Mouse (Mus musculus): ENCODE results near the gene Galns. TPM values are rescaled to one million over a fixed set of nuclear protein-coding genes. Genes with fewer than 3 reads are reported as not detected.
A peak's percentile ranks its signal among the peaks of the same experiment; 100 is the strongest.
"Not testable (repeated sequence)": the region's sequence is repeated elsewhere in the genome, so short reads cannot be mapped to it uniquely, and the experiment has no call there.

The Galns gene
- polyA plus RNA-seq, 1 experiment from 2014 or later: 4.6 TPM

- no peak overlapping the region for H3K9ac ChIP-seq (replicated peaks; ENCODE audit: low read depth, low read length)
- no peak overlapping the region for H3K27ac ChIP-seq (ENCODE audit: low read length)
- peaks cover 14% of the 10 kb centered on the region for H3K36me3 ChIP-seq (ENCODE audit: control insufficient read depth, insufficient read depth)
- WGBS: 65% methylated on average over 9 of the region's 9 CpGs
- ATAC-seq: no peak
- H3K4me1 ChIP-seq (replicated peaks; ENCODE audit: control insufficient read depth, insufficient read depth, low read length): peaks cover 20% of the 10 kb centered on the region
- no peaks in the 10 kb centered on the region for H3K27me3 ChIP-seq (replicated peaks; ENCODE audit: control insufficient read depth, insufficient read depth, low read length)
- no peaks in the 10 kb centered on the region for H3K9me3 ChIP-seq (ENCODE audit: control insufficient read depth, low read length)
- no peak overlapping the region for H3K4me3 ChIP-seq (replicated peaks; ENCODE audit: low read length)
- H3K4me2 ChIP-seq (ENCODE audit: low read length): no peak overlapping the region
These were observed 25.5 kb upstream of the Galns start for GRCm38 (mm10) chr8:122636803-122637175.

DNA sequence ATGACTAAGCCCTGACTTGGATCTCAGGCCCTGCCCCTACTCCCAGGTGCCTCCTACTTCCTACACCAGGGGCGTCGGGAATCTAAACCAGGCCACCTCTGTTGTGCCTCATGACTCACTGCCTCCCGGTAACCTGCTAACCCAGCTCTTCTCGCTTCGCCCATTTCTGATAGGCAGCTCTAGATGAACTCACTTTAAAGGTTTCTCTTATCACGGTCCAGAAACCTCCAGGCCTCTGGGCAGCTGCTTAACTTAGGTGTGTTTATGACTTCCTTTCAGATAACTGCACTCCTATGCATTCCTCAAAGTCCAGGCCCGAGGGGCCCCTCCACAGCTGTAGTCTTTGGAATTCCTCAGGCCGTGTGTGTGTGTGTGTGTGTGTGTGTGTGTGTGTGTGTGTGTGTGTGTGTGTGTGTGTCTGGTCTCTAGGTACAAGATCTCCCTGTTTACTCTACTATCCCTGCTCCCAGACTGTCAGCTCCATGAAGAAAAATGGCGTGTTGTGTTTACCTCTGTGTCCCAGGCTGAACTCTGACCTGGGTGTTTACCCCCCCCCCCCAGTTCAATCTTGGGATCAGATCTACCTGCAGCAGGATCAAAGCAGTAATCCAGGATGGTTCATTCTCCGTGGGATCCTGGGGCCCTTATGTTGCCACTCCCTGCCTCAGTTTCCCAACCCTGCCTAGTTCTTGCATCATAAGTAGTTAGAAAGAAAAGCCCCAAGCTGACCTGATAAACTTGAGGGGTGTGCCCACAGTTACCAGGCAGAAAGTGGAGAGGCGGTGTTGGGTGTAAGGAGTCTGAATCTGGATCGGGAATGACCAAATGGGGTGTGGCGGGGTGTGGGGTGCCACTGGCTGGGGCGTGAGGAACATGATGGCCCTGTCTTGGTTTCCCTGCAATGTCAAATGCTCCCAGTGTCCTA, 24.9 kb upstream of the Galns start:
- H3K4me2 ChIP-seq (ENCODE audit: low read length): no peak overlapping the region
- no peak overlapping the region for H3K9ac ChIP-seq (replicated peaks; ENCODE audit: low read depth, low read length)
- no peak overlapping the region for H3K4me3 ChIP-seq (replicated peaks; ENCODE audit: low read length)
- peaks cover 14% of the 10 kb centered on the region for H3K36me3 ChIP-seq (ENCODE audit: control insufficient read depth, insufficient read depth)
- H3K9me3 ChIP-seq (ENCODE audit: control insufficient read depth, low read length): no peaks in the 10 kb centered on the region
- peaks cover 16% of the 10 kb centered on the region for H3K4me1 ChIP-seq (replicated peaks; ENCODE audit: control insufficient read depth, insufficient read depth, low read length)
- no peaks in the 10 kb centered on the region for H3K27me3 ChIP-seq (replicated peaks; ENCODE audit: control insufficient read depth, insufficient read depth, low read length)
- ATAC-seq: no peak
- no peak overlapping the region for H3K27ac ChIP-seq (ENCODE audit: low read length)
- WGBS: 84% methylated on average over 14 of the region's 14 CpGs

DNA sequence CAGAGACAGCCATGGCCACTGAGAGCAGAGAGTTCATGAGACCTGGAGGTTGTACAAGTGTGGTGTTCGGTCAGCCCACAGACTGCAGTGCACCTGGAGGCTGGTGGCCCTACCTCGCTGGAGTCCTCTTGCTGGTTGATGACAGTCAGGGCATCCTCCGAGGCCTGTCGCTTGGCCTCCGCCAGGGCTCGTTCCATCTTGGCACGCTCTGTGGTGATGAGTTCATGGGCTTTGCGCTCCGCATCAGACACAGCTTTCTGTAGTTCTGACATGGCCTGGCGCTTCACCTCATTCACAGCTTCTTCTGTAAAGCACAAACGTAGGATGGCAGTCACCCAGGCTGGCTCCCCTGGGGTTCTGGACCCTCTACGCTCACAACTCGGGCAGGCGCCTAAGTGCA, 21.9 kb upstream of the Galns start:
- 88% methylated on average over 14 of the region's 14 CpGs for WGBS
- Histone ChIP-seq H3K4me3 (replicated peaks; ENCODE audit: low read length) (no peak overlapping the region), H3K4me1 (replicated peaks; ENCODE audit: control insufficient read depth, insufficient read depth, low read length) (no peaks in the 10 kb centered on the region), H3K9me3 (ENCODE audit: control insufficient read depth, low read length) (no peaks in the 10 kb centered on the region), H3K36me3 (ENCODE audit: control insufficient read depth, insufficient read depth) (peaks cover 17% of the 10 kb centered on the region), H3K27me3 (replicated peaks; ENCODE audit: control insufficient read depth, insufficient read depth, low read length) (no peaks in the 10 kb centered on the region), H3K27ac (ENCODE audit: low read length) (no peak overlapping the region), H3K9ac (replicated peaks; ENCODE audit: low read depth, low read length) (no peak overlapping the region), H3K4me2 (ENCODE audit: low read length) (no peak overlapping the region)
- no peak for ATAC-seq

- not testable (repeated sequence) for H3K9me3 ChIP-seq (ENCODE audit: control insufficient read depth, low read length); H3K27me3 ChIP-seq (replicated peaks; ENCODE audit: control insufficient read depth, insufficient read depth, low read length); H3K4me1 ChIP-seq (replicated peaks; ENCODE audit: control insufficient read depth, insufficient read depth, low read length); H3K9ac ChIP-seq (replicated peaks; ENCODE audit: low read depth, low read length); H3K27ac ChIP-seq (ENCODE audit: low read length); H3K4me2 ChIP-seq (ENCODE audit: low read length); H3K4me3 ChIP-seq (replicated peaks; ENCODE audit: low read length); ATAC-seq
- 79% methylated on average over 3 of the region's 3 CpGs for WGBS
- peaks cover 17% of the 10 kb centered on the region for H3K36me3 ChIP-seq (ENCODE audit: control insufficient read depth, insufficient read depth)
These were observed 20.9 kb upstream of the Galns start for GRCm38 (mm10) chr8:122632134-122632533.

GRCm38 (mm10) chr8:122630696-122631095, 19.4 kb upstream of the Galns start:
- H3K27ac ChIP-seq (ENCODE audit: low read length): no peak overlapping the region

GRCm38 (mm10) chr8:122629388-122629787, 18.1 kb upstream of the Galns start:
- Histone ChIP-seq H3K9me3 (ENCODE audit: control insufficient read depth, low read length) (no peaks in the 10 kb centered on the region), H3K9ac (replicated peaks; ENCODE audit: low read depth, low read length) (no peak overlapping the region), H3K4me1 (replicated peaks; ENCODE audit: control insufficient read depth, insufficient read depth, low read length) (no peaks in the 10 kb centered on the region), H3K27me3 (replicated peaks; ENCODE audit: control insufficient read depth, insufficient read depth, low read length) (no peaks in the 10 kb centered on the region), H3K27ac (ENCODE audit: low read length) (no peak overlapping the region), H3K4me2 (ENCODE audit: low read length) (no peak overlapping the region), H3K36me3 (ENCODE audit: control insufficient read depth, insufficient read depth) (peaks cover 10% of the 10 kb centered on the region; the same call in 1 of the 2 replicates), H3K4me3 (replicated peaks; ENCODE audit: low read length) (no peak overlapping the region)
- no peak for ATAC-seq
- WGBS: 17% methylated on average over 10 of the region's 10 CpGs

More at GRCm38 (mm10) chr8:122630696-122631095, 19.4 kb upstream of the Galns start:
- Histone ChIP-seq H3K27me3 (replicated peaks; ENCODE audit: control insufficient read depth, insufficient read depth, low read length) (no peaks in the 10 kb centered on the region), H3K4me1 (replicated peaks; ENCODE audit: control insufficient read depth, insufficient read depth, low read length) (no peaks in the 10 kb centered on the region), H3K9ac (replicated peaks; ENCODE audit: low read depth, low read length) (no peak overlapping the region), H3K9me3 (ENCODE audit: control insufficient read depth, low read length) (no peaks in the 10 kb centered on the region), H3K36me3 (ENCODE audit: control insufficient read depth, insufficient read depth) (peaks cover 17% of the 10 kb centered on the region), H3K4me2 (ENCODE audit: low read length) (0 out of 2 replicates have a peak overlapping the region, but pooled peaks have one; percentile 3), H3K4me3 (replicated peaks; ENCODE audit: low read length) (no peak overlapping the region)
- WGBS: 70% methylated on average over 22 of the region's 22 CpGs
- no peak for ATAC-seq

DNA sequence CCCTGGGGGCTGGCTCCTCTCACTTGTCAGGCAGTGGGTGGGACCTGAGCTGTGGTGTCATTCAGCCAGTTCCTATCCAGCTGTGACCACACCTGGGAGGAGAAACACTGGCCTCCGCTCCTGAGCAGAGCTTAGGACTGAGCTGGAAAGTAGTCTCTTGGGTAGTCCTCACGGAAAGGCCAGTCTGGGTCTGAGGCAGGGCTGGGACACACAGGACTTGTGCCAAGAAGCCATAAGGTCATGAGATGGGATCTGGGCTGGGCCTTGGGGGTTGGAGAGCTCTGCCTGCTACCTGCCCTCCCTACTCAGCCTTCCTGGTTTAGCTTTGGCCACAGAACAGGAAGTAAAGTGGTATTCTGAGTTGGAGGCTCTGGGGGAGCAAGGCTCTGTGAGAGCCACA, 15.6 kb upstream of the Galns start:
- H3K36me3 ChIP-seq (ENCODE audit: control insufficient read depth, insufficient read depth): peaks cover 3% of the 10 kb centered on the region; the same call in 1 of the 2 replicates
- 76% methylated on average over 2 of the region's 2 CpGs for WGBS
- H3K4me1 ChIP-seq (replicated peaks; ENCODE audit: control insufficient read depth, insufficient read depth, low read length): no peaks in the 10 kb centered on the region
- H3K4me3 ChIP-seq (replicated peaks; ENCODE audit: low read length): no peak overlapping the region
- H3K27me3 ChIP-seq (replicated peaks; ENCODE audit: control insufficient read depth, insufficient read depth, low read length): no peaks in the 10 kb centered on the region
- no peak overlapping the region for H3K4me2 ChIP-seq (ENCODE audit: low read length)
- ATAC-seq: no peak
- no peaks in the 10 kb centered on the region for H3K9me3 ChIP-seq (ENCODE audit: control insufficient read depth, low read length)
- H3K27ac ChIP-seq (ENCODE audit: low read length): no peak overlapping the region
- H3K9ac ChIP-seq (replicated peaks; ENCODE audit: low read depth, low read length): no peak overlapping the region

GRCm38 (mm10) chr8:122625811-122626210, 14.5 kb upstream of the Galns start:
- no peaks in the 10 kb centered on the region for H3K4me1 ChIP-seq (replicated peaks; ENCODE audit: control insufficient read depth, insufficient read depth, low read length)
- no peak overlapping the region for H3K9ac ChIP-seq (replicated peaks; ENCODE audit: low read depth, low read length)
- no peak overlapping the region for H3K4me2 ChIP-seq (ENCODE audit: low read length)
- no peak for ATAC-seq
- no peak overlapping the region for H3K27ac ChIP-seq (ENCODE audit: low read length)
- peaks cover 3% of the 10 kb centered on the region; the same call in 1 of the 2 replicates for H3K36me3 ChIP-seq (ENCODE audit: control insufficient read depth, insufficient read depth)
- WGBS: 85% methylated on average over 9 of the region's 9 CpGs
- no peaks in the 10 kb centered on the region for H3K27me3 ChIP-seq (replicated peaks; ENCODE audit: control insufficient read depth, insufficient read depth, low read length)
- H3K4me3 ChIP-seq (replicated peaks; ENCODE audit: low read length): no peak overlapping the region
- H3K9me3 ChIP-seq (ENCODE audit: control insufficient read depth, low read length): no peaks in the 10 kb centered on the region

DNA sequence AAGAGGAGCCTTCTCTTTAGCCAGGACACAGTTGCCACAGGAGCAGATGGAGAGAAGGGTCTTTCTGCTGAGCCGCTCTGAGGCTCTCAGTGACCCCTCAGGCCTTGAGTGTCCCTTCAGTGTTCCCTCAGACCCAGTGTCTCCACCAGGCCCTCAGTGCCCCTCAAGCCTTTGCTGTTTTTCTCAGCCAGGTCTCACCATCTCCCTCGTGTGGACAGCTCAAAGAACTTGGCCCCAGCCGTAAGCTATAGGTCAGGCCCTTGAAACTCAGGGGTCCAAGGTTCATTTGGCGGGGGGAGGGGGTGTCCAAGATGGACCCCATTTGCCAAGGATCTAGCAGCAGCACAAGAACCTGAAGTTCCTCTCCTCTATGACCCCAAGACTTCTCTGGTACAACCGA, 13.4 kb upstream of the Galns start:
- H3K4me1 ChIP-seq (replicated peaks; ENCODE audit: control insufficient read depth, insufficient read depth, low read length): no peaks in the 10 kb centered on the region
- H3K4me3 ChIP-seq (replicated peaks; ENCODE audit: low read length): no peak overlapping the region
- no peak for ATAC-seq
- H3K27ac ChIP-seq (ENCODE audit: low read length): no peak overlapping the region
- no peak overlapping the region for H3K4me2 ChIP-seq (ENCODE audit: low read length)
- H3K9me3 ChIP-seq (ENCODE audit: control insufficient read depth, low read length): no peaks in the 10 kb centered on the region
- no peaks in the 10 kb centered on the region; the same call in 1 of the 2 replicates for H3K36me3 ChIP-seq (ENCODE audit: control insufficient read depth, insufficient read depth)
- H3K27me3 ChIP-seq (replicated peaks; ENCODE audit: control insufficient read depth, insufficient read depth, low read length): no peaks in the 10 kb centered on the region
- WGBS: 78% methylated on average over 5 of the region's 5 CpGs
- H3K9ac ChIP-seq (replicated peaks; ENCODE audit: low read depth, low read length): no peak overlapping the region

Measured in forebrain, embryonic 16.5 days (tissue).